Mouse (Mus musculus) embryonic facial prominence, embryonic 13.5 days (tissue): ENCODE measurements around the gene Ctnnd2. TPM values are rescaled to one million over a fixed set of nuclear protein-coding genes. Genes with fewer than 3 reads are reported as not detected.

Source experiments
- ATAC-seq: fragments of 200-750 bp; cut with Nextera tagmentation; 2 replicates; pipeline ENCODE4 v1.8.0; 2017; ENCODE audit warnings: low read depth; ENCODE audit not compliant: insufficient number of reproducible peaks, insufficient read depth, low FRiP score, low TSS enrichment
- H3K27ac ChIP-seq: fragments of 300-500 bp; sonication (generic); 2 replicates; pipeline ENCODE4 v1.5.1; 2015; ENCODE audit warnings: moderate library complexity, mild to moderate bottlenecking, inconsistent platforms
- H3K27me3 ChIP-seq: fragments of 300-500 bp; sonication (generic); 2 replicates; pipeline ENCODE4 v1.6.1; 2015; ENCODE audit warnings: mild to moderate bottlenecking, inconsistent platforms
- H3K36me3 ChIP-seq: fragments of 300-500 bp; sonication (generic); 2 replicates; pipeline ENCODE4 v1.6.1; 2015; ENCODE audit warnings: mild to moderate bottlenecking, inconsistent platforms
- H3K4me1 ChIP-seq: fragments of 300-500 bp; sonication (generic); 2 replicates; pipeline ENCODE4 v1.6.1; 2015; ENCODE audit warnings: inconsistent platforms
- H3K4me2 ChIP-seq: fragments of 300-500 bp; sonication (generic); 2 replicates; pipeline ENCODE4 v1.6.1; 2015; ENCODE audit warnings: moderate library complexity, mild to moderate bottlenecking, inconsistent platforms
- H3K4me3 ChIP-seq: fragments of 300-500 bp; sonication (generic); 2 replicates; pipeline ENCODE4 v1.5.1; 2015; ENCODE audit warnings: mild to moderate bottlenecking, inconsistent platforms
- H3K9ac ChIP-seq: fragments of 300-500 bp; sonication (generic); 2 replicates; pipeline ENCODE4 v1.6.1; 2015; ENCODE audit warnings: mild to moderate bottlenecking, inconsistent platforms
- H3K9me3 ChIP-seq: fragments of 300-500 bp; sonication (generic); 2 replicates; pipeline ENCODE4 v1.6.1; 2016; ENCODE audit warnings: inconsistent platforms
- WGBS: fragments of 180-500 bp; shearing (Covaris S2); methylation state at CpG from one replicate; pipeline ENCODE4 v1.1.7; 2015; ENCODE audit warnings: mixed read lengths; 5-methylcytosine and 5-hydroxymethylcytosine counted together
- polyA plus RNA-seq: library from polyadenylated mRNA; unstranded; fragments of >200 nt; fragmentation: Nextera tagmentation; extraction: Ambion mirVana; gene quantifications from 2 replicates; pipeline ENCODE4 v1.2.1, GENCODE M21; 2015

Gene Ctnnd2
- polyA plus RNA-seq, 1 experiment from 2014 or later, result 8.2 TPM

DNA sequence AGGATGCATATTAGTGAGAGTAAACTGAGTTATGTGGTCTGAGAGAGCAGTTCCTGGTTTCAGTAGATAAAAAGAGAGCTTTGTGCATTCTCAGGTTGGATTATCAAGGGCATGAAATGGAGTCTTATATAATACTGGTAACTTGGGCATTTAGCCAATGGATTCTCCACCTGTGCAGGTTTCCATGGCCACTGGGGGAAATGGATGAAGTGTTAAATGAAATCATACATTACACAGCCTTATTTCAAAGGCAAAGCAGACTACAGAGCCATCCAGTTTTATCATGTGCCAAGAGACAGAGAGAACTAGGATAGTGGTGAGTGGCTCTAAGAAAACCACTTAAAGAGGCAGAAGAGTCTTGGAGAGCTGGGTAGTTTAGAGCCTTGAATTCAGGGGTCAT lies 18.5 kb downstream of the Ctnnd2 start:
- Histone ChIP-seq H3K4me1 (no peaks in the 10 kb centered on the region), H3K9me3 (0 out of 2 replicates have a peak, but pooled peaks cover 4% of the 10 kb centered on the region), H3K27me3 (no peaks in the 10 kb centered on the region), H3K27ac (no peak overlapping the region), H3K36me3 (no peaks in the 10 kb centered on the region), H3K4me2 (no peak overlapping the region), H3K9ac (no peak overlapping the region), H3K4me3 (no peak overlapping the region)
- ATAC-seq, result no peak

DNA sequence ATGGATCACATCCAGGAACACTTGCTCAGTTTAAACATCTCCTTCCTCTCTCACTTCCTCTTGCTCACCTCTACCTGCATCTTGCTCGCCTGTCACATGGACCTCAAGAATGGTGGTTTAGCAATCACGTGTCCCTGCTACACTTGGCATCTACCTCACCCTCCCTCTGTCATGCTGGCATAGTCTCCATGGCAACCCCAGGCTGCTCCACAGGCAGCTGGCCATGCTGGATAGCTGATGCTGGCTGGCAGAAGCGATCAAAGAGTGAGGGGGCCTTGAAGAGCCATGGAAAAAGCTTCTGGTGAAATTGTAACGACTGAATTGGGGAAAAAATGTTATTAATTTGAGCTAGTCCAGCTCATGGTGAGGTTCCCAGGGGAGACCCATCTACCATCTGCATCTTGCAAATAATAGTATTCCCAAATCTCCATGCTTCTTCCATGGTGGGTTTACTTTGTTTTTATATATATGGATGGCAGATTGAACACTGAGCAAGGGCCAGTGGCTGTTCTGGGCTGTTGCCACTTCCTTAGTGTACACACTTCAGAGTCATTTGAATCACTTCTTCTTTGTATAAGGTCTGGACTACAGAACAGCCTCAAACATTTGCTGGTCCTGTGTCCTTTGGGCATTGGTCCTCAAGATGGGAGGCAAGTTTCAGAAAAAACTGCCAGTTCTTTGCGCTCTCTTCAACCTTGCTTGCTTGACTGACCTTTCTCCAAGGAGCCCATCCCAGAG lies 19.7 kb downstream of the Ctnnd2 start:
- Histone ChIP-seq H3K9me3 (0 out of 2 replicates have a peak, but pooled peaks cover 3% of the 10 kb centered on the region), H3K9ac (no peak overlapping the region), H3K4me3 (no peak overlapping the region), H3K4me1 (no peaks in the 10 kb centered on the region), H3K4me2 (no peak overlapping the region), H3K27me3 (no peaks in the 10 kb centered on the region), H3K27ac (no peak overlapping the region), H3K36me3 (no peaks in the 10 kb centered on the region)
- 64% methylated on average over 5 of the region's 5 CpGs for WGBS
- ATAC-seq, result no peak

DNA sequence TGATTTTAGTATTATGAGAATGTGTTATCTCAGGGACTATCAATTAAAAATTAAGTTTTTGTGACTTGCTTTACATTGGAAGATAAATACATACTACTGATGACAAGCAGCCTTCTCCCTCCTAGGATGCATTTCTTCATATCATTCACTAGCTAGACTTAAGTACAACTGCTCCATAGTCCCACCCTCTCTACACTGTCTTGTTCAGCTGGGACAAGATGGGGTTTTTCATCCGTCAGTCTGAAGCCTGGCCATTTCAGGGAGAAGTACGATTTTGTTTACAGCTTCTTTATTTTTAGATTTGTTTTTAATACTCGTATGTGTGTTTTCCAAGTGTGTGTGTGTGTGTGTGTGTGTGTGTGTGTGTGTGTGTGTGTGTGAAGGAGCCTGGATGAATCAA lies 26.0 kb downstream of the Ctnnd2 start:
- H3K4me2 ChIP-seq, result no peak overlapping the region
- H3K9ac ChIP-seq, result no peak overlapping the region
- no peaks in the 10 kb centered on the region for H3K27me3 ChIP-seq
- no peaks in the 10 kb centered on the region for H3K9me3 ChIP-seq
- H3K36me3 ChIP-seq, result no peaks in the 10 kb centered on the region
- no peak overlapping the region for H3K4me3 ChIP-seq
- H3K4me1 ChIP-seq, result no peaks in the 10 kb centered on the region
- 73% methylated on average over 3 of the region's 3 CpGs for WGBS
- no peak overlapping the region for H3K27ac ChIP-seq
- no peak for ATAC-seq

DNA sequence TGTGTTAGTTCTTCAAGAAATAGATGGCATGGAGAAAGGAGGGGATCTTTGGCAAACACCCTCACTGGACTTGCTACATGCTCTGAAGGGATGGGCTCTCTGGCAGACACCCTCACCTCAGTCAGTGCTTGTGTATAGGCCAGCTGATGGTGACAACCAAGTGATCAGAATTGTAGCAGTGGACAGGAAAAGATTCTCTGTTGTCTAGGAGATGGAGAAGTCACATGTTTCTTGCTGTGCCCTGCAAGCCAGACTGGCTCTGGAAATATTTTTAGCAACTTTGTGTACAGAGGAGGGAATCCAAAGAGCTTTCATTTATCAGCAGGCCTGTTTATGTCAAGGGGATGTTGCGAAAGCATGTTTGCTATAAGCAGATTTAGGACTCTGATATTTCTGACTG lies 27.4 kb downstream of the Ctnnd2 start:
- H3K27me3 ChIP-seq, result no peaks in the 10 kb centered on the region
- no peak overlapping the region for H3K4me2 ChIP-seq
- H3K27ac ChIP-seq, result no peak overlapping the region
- H3K36me3 ChIP-seq, result no peaks in the 10 kb centered on the region
- H3K4me3 ChIP-seq, result no peak overlapping the region
- no peaks in the 10 kb centered on the region for H3K9me3 ChIP-seq
- H3K4me1 ChIP-seq, result no peaks in the 10 kb centered on the region
- ATAC-seq, result no peak
- WGBS, result 98% methylated on average over 1 of the region's 1 CpGs
- no peak overlapping the region for H3K9ac ChIP-seq

DNA sequence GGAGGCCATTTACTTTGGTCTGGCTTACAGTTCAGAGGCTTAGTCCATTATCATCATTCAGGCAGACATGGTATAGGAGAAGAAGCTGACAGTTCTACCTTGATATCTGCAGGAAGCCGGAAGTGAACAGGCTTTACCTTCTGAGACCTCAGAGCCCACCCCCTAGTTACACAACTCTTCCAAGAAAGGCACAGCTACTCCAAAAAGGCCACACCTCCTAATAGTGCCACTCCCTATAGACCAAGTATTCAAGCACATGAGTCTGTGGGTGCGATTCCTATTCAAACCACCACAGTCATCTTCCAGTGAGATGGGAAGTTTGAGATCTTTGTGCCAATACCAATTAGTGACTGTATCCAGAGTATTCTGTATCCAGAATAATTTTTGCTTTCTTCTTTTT lies 28.8 kb downstream of the Ctnnd2 start:
- 95% methylated on average over 2 of the region's 2 CpGs for WGBS
- no peak overlapping the region for H3K4me2 ChIP-seq
- no peak for ATAC-seq
- no peaks in the 10 kb centered on the region for H3K36me3 ChIP-seq
- no peak overlapping the region for H3K27ac ChIP-seq
- no peaks in the 10 kb centered on the region for H3K4me1 ChIP-seq
- no peak overlapping the region for H3K9ac ChIP-seq
- H3K27me3 ChIP-seq, result no peaks in the 10 kb centered on the region
- no peaks in the 10 kb centered on the region for H3K9me3 ChIP-seq
- no peak overlapping the region for H3K4me3 ChIP-seq

DNA sequence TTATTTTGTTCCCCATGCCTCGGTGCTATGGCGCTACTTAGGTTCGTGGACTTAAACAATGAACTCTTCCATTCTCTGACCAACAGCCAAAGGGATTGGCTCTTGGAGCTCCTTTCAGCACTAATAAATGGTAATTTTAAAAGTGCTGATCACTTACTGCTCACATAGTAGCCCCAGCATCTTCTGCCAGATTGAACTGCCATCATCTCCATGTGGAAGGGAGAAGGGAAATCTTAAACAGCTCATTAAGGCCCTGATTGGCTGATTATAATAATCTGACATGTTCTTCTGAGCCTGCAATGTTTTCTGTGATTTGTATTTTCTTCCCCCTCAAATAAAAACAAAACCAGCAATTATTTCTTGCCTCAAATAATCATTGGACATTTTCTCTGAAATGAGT lies 29.2 kb downstream of the Ctnnd2 start:
- no peak for ATAC-seq
- no peak overlapping the region for H3K4me2 ChIP-seq
- H3K9ac ChIP-seq, result no peak overlapping the region
- H3K9me3 ChIP-seq, result no peaks in the 10 kb centered on the region
- H3K4me1 ChIP-seq, result no peaks in the 10 kb centered on the region
- H3K4me3 ChIP-seq, result no peak overlapping the region
- 94% methylated on average over 3 of the region's 3 CpGs for WGBS
- no peaks in the 10 kb centered on the region for H3K36me3 ChIP-seq
- H3K27ac ChIP-seq, result no peak overlapping the region
- H3K27me3 ChIP-seq, result no peaks in the 10 kb centered on the region

DNA sequence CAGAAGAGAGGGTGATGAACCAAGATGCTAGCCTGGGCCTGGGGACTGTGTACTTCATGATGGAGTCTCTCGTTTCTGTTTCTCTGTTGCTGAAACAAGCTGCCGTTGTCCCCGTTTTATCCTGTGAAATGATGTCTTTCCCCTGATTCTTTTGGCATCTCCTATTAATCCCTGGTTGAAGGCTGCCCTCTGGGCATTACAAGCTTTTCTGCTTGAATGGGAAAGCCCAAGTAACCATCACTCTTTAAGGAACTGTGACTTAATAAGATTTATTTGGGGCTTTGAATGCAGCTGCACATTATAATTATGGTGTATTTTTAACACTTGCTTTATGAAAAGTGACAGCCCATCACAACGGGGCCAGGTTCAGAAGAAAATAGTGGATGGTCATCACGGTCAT lies 40.4 kb downstream of the Ctnnd2 start:
- H3K4me3 ChIP-seq, result no peak overlapping the region

DNA sequence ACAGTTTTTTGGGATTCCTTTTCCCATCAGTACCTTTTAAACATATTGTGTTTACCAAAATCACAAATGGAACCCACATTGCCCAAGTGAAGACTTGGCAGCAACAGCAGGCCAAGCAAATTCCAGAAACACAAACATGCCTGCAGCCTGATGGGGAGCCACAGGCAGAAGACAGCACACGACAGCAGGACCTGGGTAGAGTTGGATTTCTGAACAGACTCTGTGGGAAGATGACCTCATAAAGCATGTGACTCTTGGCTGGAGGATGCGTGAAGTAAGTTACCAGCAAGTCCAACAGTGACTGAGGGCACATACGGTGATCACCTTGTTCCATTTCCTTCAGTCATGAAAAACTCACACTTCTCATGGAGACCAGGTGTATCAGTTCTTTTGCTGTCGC lies 43.5 kb downstream of the Ctnnd2 start:
- H3K36me3 ChIP-seq, result no peaks in the 10 kb centered on the region
- H3K9me3 ChIP-seq, result no peaks in the 10 kb centered on the region
- no peak overlapping the region for H3K4me3 ChIP-seq
- H3K4me2 ChIP-seq, result no peak overlapping the region
- H3K27ac ChIP-seq, result no peak overlapping the region
- ATAC-seq, result no peak
- H3K9ac ChIP-seq, result no peak overlapping the region
- no peaks in the 10 kb centered on the region for H3K27me3 ChIP-seq
- H3K4me1 ChIP-seq, result no peaks in the 10 kb centered on the region
- 81% methylated on average over 4 of the region's 4 CpGs for WGBS

More for the DNA sequence above, 40.4 kb downstream of the Ctnnd2 start:
- Histone ChIP-seq H3K36me3 (no peaks in the 10 kb centered on the region), H3K9me3 (no peaks in the 10 kb centered on the region), H3K27me3 (no peaks in the 10 kb centered on the region), H3K9ac (no peak overlapping the region), H3K4me2 (no peak overlapping the region), H3K4me1 (no peaks in the 10 kb centered on the region), H3K27ac (no peak overlapping the region)
- WGBS, result 59% methylated on average over 5 of the region's 5 CpGs
- no peak for ATAC-seq

DNA sequence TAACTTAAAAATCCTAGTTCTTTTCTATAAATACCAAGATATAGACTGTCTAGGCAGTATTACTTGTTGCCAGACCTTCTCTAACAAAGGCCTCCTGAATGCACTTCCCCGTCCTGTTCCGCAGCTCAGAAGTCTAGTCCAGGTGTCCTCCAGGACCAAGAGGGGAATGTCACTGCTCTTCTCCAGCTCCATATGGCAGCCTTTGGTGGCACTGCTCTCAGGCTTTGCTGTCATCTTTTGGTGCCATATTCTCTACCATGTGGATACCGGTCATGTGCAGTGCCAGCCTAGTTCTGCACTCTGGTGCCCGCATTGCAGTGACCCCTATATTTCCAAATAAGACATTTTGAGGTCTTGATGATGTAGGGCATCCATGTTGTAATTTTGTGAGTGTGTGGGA lies 56.7 kb downstream of the Ctnnd2 start:
- Histone ChIP-seq H3K27me3 (no peaks in the 10 kb centered on the region), H3K4me1 (no peaks in the 10 kb centered on the region), H3K9ac (no peak overlapping the region), H3K36me3 (no peaks in the 10 kb centered on the region), H3K4me2 (no peak overlapping the region), H3K4me3 (no peak overlapping the region), H3K27ac (no peak overlapping the region), H3K9me3 (no peaks in the 10 kb centered on the region)
- no peak for ATAC-seq
- WGBS, result 92% methylated on average over 4 of the region's 4 CpGs

DNA sequence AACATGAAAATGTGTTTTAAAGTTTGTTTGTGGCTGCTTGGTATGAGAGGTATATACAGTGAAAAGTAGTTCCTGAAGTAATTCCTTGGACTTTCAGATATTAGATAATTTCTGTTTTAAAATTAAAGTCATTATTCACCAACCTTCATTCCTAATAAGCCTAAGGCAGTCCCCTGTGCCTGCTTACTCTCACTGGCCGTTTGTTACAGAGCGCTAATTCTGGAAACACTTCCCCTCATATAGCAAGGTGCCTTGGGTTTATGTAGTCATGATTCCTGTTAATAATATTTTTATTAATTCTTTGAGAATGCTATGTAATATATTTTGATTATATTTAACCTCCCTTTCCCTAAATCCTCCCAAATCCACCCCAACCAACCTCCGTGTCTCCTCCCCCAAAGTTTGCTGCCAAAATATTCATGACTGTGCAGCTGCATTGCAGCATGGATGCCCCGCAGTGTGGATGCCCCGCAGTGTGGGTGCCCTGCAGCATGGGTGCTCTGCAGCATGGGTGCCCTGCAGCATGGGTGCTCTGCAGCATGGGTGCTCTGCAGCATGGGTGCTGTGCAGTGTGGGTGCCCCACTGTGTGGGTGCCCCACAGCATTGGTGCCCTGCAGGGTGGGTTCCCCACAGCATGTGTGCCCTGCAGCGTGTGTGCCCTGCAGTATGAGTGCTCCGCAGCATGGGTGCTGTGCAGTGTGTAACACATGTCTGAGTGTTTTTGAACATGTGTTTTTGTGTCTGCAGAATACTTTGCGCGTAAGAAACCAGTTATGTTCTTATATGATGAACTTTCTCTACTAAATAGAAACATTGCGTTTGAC lies 63.0 kb downstream of the Ctnnd2 start:
- no peaks in the 10 kb centered on the region for H3K9me3 ChIP-seq
- WGBS, result 86% methylated on average over 10 of the region's 10 CpGs
- H3K9ac ChIP-seq, result no peak overlapping the region
- H3K36me3 ChIP-seq, result no peaks in the 10 kb centered on the region
- ATAC-seq, result no peak
- H3K4me3 ChIP-seq, result no peak overlapping the region
- no peak overlapping the region for H3K27ac ChIP-seq
- no peak overlapping the region for H3K4me2 ChIP-seq
- no peaks in the 10 kb centered on the region for H3K27me3 ChIP-seq
- no peaks in the 10 kb centered on the region for H3K4me1 ChIP-seq

DNA sequence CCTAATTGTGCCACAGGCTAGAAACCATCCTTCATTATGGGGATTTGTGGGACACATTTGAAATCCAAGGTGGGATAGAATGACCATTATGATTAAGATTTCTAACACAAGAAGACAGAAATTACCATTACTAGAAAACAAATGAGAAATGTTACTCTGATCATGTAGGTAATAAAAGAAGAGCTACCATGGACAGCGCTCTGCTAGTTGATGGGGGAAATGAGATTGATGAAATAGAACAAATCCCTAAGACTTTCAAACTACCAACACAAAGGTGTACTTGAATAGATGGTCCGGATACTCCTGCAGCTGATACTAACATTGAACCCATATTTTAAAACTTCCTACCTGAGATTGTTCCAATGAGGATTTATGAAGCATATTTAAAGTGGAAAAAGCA lies 68.5 kb downstream of the Ctnnd2 start:
- Histone ChIP-seq H3K4me3 (no peak overlapping the region), H3K4me1 (no peaks in the 10 kb centered on the region), H3K9ac (no peak overlapping the region), H3K9me3 (no peaks in the 10 kb centered on the region), H3K36me3 (no peaks in the 10 kb centered on the region), H3K27me3 (no peaks in the 10 kb centered on the region), H3K4me2 (no peak overlapping the region), H3K27ac (no peak overlapping the region)
- WGBS, result 87% methylated on average over 2 of the region's 2 CpGs
- ATAC-seq, result no peak

DNA sequence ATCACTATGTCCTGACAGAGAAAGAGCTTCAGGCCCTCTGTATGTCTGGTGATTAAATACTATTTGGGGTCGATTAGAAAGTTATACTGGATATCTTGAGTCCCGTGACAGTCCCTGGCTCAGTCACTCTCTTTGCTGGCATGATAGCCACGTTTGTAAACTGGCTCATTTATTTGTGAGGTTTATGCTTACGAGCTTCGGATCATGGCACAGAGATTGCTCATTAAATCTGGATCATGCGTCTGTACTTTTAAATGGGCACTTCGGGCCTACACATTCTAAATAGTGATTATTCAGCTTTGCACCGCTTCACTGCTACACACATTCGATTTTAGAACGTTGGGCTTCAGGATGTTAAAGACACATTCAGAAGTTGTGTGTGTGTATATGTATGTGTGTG lies 96.4 kb downstream of the Ctnnd2 start:
- H3K4me2 ChIP-seq, result no peak overlapping the region
- no peaks in the 10 kb centered on the region for H3K9me3 ChIP-seq
- 88% methylated on average over 10 of the region's 10 CpGs for WGBS
- no peak overlapping the region for H3K9ac ChIP-seq
- H3K4me1 ChIP-seq, result no peaks in the 10 kb centered on the region
- no peak overlapping the region for H3K27ac ChIP-seq
- H3K4me3 ChIP-seq, result no peak overlapping the region
- ATAC-seq, result no peak
- no peaks in the 10 kb centered on the region for H3K36me3 ChIP-seq
- H3K27me3 ChIP-seq, result no peaks in the 10 kb centered on the region
